Mouse (Mus musculus) heart, embryonic 15.5 days (tissue): Measurements from ENCODE around the gene Zfyve28. TPM values are rescaled to one million over a fixed set of nuclear protein-coding genes. Genes with fewer than 3 reads are reported as not detected.

ENCODE experiments used
- ATAC-seq: fragments of 200-750 bp; cut with Nextera tagmentation; replicated peaks from 2 replicates; pipeline ENCODE4 v1.8.0; 2017; ENCODE audit warnings: low read depth, moderate TSS enrichment; ENCODE audit not compliant: insufficient number of reproducible peaks, insufficient read depth, low FRiP score
- H3K27ac ChIP-seq: fragments of 300-500 bp; sonication (generic); 2 replicates; pipeline ENCODE4 v1.5.1; 2015; ENCODE audit warnings: mild to moderate bottlenecking, inconsistent platforms
- H3K27me3 ChIP-seq: fragments of 300-500 bp; sonication (generic); 2 replicates; pipeline ENCODE4 v1.6.1; 2015; ENCODE audit warnings: inconsistent platforms
- H3K36me3 ChIP-seq: fragments of 300-500 bp; sonication (generic); 2 replicates; pipeline ENCODE4 v1.6.1; 2015; ENCODE audit warnings: mild to moderate bottlenecking, inconsistent platforms
- H3K4me1 ChIP-seq: fragments of 300-500 bp; sonication (generic); replicated peaks from 2 replicates; pipeline ENCODE4 v1.6.1; 2015; ENCODE audit warnings: inconsistent platforms
- H3K4me2 ChIP-seq: fragments of 300-500 bp; sonication (generic); 2 replicates; pipeline ENCODE4 v1.6.1; 2015; ENCODE audit warnings: inconsistent platforms, mild to moderate bottlenecking, moderate library complexity
- H3K4me3 ChIP-seq: fragments of 300-500 bp; sonication (generic); 2 replicates; pipeline ENCODE4 v1.5.1; 2015; ENCODE audit warnings: mild to moderate bottlenecking, inconsistent platforms
- H3K9ac ChIP-seq: fragments of 300-500 bp; sonication (generic); 2 replicates; pipeline ENCODE4 v1.6.1; 2015; ENCODE audit warnings: mild to moderate bottlenecking, inconsistent platforms
- H3K9me3 ChIP-seq: fragments of 300-500 bp; sonication (generic); replicated peaks from 2 replicates; pipeline ENCODE4 v1.6.1; 2016; ENCODE audit warnings: inconsistent platforms
- WGBS: fragments of 180-500 bp; shearing (Covaris S2); methylation state at CpG from one replicate; pipeline ENCODE4 v1.1.7; 2015; ENCODE audit warnings: mixed read lengths; 5-methylcytosine and 5-hydroxymethylcytosine counted together
- polyA plus RNA-seq: library from polyadenylated mRNA; unstranded; fragments of >200 nt; fragmentation: Nextera tagmentation; extraction: Ambion mirVana; gene quantifications from 2 replicates; pipeline ENCODE4 v1.2.1, GENCODE M21; 2015

Zfyve28 gene
- polyA plus RNA-seq, 1 experiment from 2014 or later: 0.23 TPM

DNA sequence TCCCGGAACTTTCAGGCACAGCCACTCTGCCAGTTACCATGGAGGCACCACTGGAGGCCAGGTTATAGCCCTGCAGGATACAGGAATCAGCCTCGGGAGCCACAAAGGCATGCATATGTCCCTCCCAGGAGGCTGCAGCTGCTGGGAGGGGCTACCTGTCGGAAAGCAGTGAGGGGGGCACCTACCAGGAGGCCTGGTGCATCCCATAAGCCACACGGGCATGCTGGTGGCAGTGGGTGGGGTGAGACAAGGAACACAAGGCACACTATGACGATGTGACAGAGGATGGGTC lies 112.9 kb downstream of the Zfyve28 start:
- H3K9me3 ChIP-seq: no peaks in the 10 kb centered on the region
- 36% methylated on average over 5 of the region's 5 CpGs for WGBS
- no peak overlapping the region for H3K4me2 ChIP-seq
- ATAC-seq: no peak
- H3K27ac ChIP-seq: no peak overlapping the region
- H3K27me3 ChIP-seq: no peaks in the 10 kb centered on the region
- H3K9ac ChIP-seq: no peak overlapping the region
- no peak overlapping the region for H3K4me3 ChIP-seq
- H3K4me1 ChIP-seq: no peaks in the 10 kb centered on the region
- peaks cover 57% of the 10 kb centered on the region for H3K36me3 ChIP-seq

DNA sequence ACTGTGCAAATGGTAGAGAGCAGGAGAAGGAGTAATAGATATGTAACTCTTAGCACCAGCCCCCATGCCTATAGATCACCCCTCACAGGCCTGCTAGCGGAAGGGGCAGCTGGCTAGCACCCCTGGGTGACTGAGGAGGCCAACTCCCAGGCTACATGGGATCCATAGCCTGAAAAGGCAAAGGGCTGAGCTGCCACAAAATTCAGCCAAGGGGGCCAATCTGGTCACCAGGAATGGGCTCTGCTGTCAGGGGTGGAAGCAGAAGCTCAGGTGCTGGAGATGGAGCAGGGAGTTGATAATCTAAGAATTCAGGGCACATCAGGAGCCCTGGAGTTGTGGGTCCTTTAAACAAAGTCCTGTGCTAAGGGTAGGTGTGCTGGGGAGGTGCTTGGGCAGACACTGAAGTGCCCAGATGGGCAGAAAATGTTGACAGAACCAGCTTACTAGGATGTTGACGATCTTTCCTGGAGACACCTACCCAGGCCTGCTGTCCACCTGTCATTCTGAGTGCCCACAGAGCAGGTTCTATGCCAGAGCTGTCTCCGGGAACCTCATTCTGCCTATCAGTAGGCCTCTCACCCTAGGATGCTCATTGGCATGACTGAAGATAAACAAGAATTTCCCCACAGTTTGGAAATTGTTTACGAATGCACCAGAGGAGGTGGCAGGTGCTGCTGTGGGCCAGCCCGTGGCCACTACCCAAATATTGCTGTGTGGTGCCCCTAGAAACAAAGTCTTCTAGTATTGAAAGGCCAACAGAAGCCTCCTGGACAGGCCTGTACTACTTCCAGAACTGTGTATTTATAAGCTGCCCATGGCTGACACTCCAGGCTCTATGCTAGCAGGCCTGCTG lies 113.5 kb downstream of the Zfyve28 start:
- Histone ChIP-seq H3K27me3 (no peaks in the 10 kb centered on the region), H3K36me3 (peaks cover 52% of the 10 kb centered on the region), H3K4me2 (no peak overlapping the region), H3K4me3 (no peak overlapping the region), H3K9ac (no peak overlapping the region), H3K9me3 (no peaks in the 10 kb centered on the region), H3K27ac (no peak overlapping the region), H3K4me1 (peaks cover 3% of the 10 kb centered on the region; the same call in 1 of the 2 replicates)
- WGBS: 69% methylated on average over 5 of the region's 5 CpGs
- no peak for ATAC-seq

DNA sequence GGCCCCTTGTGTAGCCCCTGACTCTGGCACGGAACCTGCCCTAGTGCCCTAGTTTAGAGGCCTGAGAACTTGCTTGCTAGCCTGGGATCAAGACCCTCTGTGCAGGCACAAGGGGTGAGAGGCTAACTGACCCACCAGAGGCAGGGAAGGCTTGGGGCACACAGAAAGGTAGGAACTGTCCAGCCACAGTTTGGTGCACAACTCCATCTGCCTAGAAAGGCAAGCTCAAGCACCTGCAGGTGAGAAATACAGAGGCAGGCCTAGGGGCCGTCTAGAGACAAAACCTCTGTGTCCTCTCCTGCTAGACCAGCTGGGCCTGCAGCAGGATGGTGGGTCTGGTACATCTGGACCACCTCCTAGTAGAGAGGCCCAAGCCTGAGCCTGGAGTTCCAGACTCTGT lies 114.2 kb downstream of the Zfyve28 start:
- Histone ChIP-seq H3K4me3 (no peak overlapping the region), H3K27me3 (no peaks in the 10 kb centered on the region), H3K9me3 (no peaks in the 10 kb centered on the region), H3K4me2 (no peak overlapping the region), H3K4me1 (peaks cover 4% of the 10 kb centered on the region; the same call in 1 of the 2 replicates), H3K36me3 (peaks cover 52% of the 10 kb centered on the region), H3K27ac (no peak overlapping the region), H3K9ac (no peak overlapping the region)
- ATAC-seq: no peak
- 75% methylated on average over 2 of the region's 2 CpGs for WGBS

DNA sequence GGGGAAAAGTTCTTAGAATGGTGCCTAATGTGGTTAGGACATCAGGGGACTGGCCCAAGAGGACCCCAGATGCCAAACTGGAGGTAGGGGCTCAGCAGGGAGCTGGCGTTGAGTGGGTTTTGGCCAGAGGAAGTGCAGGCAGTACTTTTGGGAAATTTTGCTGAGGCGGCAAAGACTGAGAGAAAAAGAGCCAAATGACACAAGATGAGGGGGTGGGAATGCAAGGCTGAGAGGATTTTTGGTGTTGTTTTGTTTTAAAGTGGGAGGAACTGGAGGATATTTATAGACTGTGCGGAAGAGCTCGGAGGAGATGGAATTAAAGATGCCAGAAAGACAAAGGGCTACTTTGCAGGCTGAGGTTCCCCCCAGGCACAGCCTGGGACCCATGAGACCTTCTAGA lies 117.5 kb downstream of the Zfyve28 start:
- peaks cover 22% of the 10 kb centered on the region for H3K36me3 ChIP-seq
- H3K4me2 ChIP-seq: no peak overlapping the region
- no peak for ATAC-seq
- H3K27ac ChIP-seq: peak overlapping the region; percentile 88
- WGBS: 61% methylated on average over 4 of the region's 4 CpGs
- H3K9ac ChIP-seq: no peak overlapping the region
- no peaks in the 10 kb centered on the region for H3K27me3 ChIP-seq
- H3K4me3 ChIP-seq: no peak overlapping the region
- peaks cover 17% of the 10 kb centered on the region for H3K4me1 ChIP-seq
- no peaks in the 10 kb centered on the region for H3K9me3 ChIP-seq

DNA sequence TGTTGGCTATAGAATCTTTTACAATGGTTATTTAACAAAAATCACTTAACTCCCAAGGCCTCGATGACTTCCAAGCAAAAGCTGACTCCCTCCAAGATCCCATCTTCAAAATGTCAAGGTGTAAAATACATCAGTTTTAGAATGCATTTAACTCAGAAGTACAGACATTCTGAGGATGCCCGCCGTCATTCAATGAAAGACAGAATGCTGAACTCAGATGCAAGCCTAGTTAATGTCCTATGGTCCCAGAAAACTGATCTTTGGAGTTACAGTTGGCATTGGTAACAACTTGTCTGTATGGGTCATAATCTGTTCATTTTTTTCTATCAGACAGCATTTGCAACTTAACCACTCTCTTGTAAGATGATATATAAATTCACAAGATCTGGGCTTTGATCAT lies 118.3 kb downstream of the Zfyve28 start:
- Histone ChIP-seq H3K27me3 (no peaks in the 10 kb centered on the region), H3K36me3 (peaks cover 15% of the 10 kb centered on the region), H3K4me3 (peak overlapping the region; percentile 74), H3K4me2 (peak overlapping the region; percentile 72), H3K27ac (peak overlapping the region; percentile 88), H3K4me1 (peaks cover 17% of the 10 kb centered on the region), H3K9ac (peak overlapping the region; percentile 57), H3K9me3 (no peaks in the 10 kb centered on the region)
- 82% methylated on average over 3 of the region's 3 CpGs for WGBS
- ATAC-seq: no peak

DNA sequence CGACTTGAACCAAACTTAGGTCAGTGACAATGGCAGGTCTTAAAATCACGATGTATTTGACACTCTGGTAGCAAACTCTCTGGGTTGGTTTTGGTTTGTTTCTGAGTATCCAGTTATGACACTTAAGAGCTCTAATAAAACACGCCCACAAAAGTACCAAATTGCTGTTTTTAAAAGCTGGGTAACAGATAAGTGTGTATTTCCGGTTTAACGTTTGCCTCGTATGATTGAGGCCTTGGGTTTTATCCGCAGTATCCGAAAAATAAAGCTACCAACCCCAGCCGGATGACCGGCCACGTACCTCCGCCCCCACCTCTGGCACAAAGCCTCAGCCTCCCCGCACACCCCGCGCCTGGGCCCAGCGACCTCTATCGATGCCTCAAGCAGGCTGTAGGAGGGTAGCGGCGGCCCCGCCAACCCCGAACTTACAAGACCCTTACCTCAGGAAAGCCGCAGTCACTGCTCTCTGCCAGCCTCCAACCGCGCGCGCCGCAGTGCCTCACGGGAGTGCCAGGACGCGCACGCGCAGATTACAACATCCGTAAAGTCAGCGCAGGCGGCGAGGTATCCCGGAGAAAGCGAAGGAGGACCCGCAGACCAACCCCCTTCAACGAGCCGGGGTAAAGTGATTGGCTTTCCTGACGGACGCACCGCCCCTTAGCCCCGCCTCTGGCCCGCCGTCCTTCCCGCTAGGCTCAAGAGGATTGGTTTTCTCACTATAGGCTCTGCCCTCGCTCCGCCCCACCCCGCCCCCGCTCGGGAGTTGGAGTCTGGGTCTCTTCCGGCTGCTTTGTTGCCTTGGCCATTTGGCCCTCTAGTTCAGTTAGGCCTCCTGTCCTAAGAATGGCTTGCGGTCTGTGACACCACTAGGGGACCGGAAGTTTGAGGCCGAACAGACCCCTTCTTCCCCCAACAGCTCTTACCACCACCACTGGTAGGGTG lies 119.0 kb downstream of the Zfyve28 start, which contains the start of the genes Poln and Haus3:
Gene Poln (minus strand): TSS at position 499 of the 942 bp plus-strand sequence.
Gene Haus3 (minus strand): TSS at position 578 of the 942 bp plus-strand sequence.
- WGBS: under 1% methylated on average over 57 of the region's 57 CpGs
- ATAC-seq: peak; percentile 100
- peak within 1 kb of the TSS; percentile 72 for H3K4me2 ChIP-seq
- peaks cover 9% of the 10 kb centered on the region for H3K36me3 ChIP-seq
- peak within 1 kb of the TSS; percentile 74 for H3K4me3 ChIP-seq
- H3K9ac ChIP-seq: peak within 1 kb of the TSS; percentile 85
- no peaks in the 10 kb centered on the region for H3K9me3 ChIP-seq
- H3K27me3 ChIP-seq: no peaks in the 10 kb centered on the region
- peak within 1 kb of the TSS; percentile 88 for H3K27ac ChIP-seq
- H3K4me1 ChIP-seq: peaks cover 17% of the 10 kb centered on the region

DNA sequence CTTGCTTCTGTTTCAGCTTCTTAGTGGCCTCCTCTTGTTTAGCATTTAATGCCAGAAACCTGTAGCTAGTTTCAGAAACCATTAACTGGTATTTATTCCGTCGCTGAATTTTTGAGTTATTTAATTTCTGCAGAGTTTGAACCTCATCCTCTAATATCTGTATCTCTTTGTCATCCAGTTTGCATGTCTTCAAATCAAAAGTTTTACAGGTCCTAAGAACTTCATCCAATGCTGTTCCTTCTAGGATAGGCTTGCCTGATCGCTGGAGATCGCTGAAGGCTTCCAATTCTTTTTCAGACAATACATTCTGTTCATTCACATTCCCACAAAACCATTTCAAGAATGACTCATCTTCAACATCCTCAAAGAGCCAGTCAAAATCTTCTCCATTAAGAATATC lies 120.4 kb downstream of the Zfyve28 start:
- H3K36me3 ChIP-seq: peaks cover 4% of the 10 kb centered on the region
- no peak overlapping the region for H3K4me3 ChIP-seq
- H3K27ac ChIP-seq: no peak overlapping the region
- no peaks in the 10 kb centered on the region for H3K9me3 ChIP-seq
- H3K4me2 ChIP-seq: peak overlapping the region; percentile 18; the same call in 1 of the 2 replicates
- no peak overlapping the region for H3K9ac ChIP-seq
- ATAC-seq: no peak
- H3K27me3 ChIP-seq: no peaks in the 10 kb centered on the region
- 83% methylated on average over 4 of the region's 4 CpGs for WGBS
- H3K4me1 ChIP-seq: peaks cover 17% of the 10 kb centered on the region

DNA sequence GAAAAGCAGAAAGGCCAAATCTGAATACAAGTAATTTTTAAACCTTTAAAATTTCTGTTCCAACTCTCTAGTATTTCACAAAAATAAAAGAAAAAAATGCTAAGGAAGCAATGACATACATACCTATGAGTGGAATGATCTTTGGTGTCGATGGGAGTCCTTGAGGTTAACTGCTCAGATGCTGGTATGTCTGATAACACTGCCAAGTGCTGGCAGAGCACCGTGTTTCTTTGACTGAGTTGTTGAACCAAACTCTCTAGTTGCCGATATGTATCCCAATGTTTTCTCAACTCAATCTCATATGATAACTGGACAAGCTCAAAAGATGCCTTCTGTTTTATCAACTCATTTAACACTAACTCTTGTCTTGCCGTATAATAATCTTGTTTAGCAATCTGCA lies 122.5 kb downstream of the Zfyve28 start:
- ATAC-seq: no peak
- Histone ChIP-seq H3K36me3 (peaks cover 4% of the 10 kb centered on the region), H3K27ac (no peak overlapping the region), H3K27me3 (no peaks in the 10 kb centered on the region), H3K9me3 (no peaks in the 10 kb centered on the region), H3K9ac (no peak overlapping the region), H3K4me3 (no peak overlapping the region), H3K4me1 (peaks cover 17% of the 10 kb centered on the region), H3K4me2 (no peak overlapping the region)
- 29% methylated on average over 4 of the region's 4 CpGs for WGBS

DNA sequence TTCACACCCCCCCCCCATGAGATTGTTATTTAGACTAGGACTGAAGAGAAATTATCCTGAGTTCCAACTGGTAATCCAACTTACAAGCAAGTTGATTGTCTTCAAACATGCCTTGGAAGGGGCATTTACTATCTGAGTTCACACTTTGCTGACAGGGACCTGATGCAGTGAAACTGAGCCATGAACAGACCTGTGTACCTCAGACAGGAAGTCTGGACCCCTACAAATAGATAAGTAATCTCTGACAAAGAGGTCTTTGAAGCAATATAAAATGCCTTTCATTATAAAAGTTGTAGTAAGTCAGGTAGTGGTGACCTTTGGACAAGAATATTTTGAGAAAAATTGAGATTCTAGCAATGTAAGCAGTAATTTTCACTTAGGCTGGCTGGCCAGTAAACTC lies 139.8 kb downstream of the Zfyve28 start:
- H3K4me2 ChIP-seq: no peak overlapping the region
- no peak for ATAC-seq
- H3K4me1 ChIP-seq: no peaks in the 10 kb centered on the region
- no peaks in the 10 kb centered on the region for H3K9me3 ChIP-seq
- H3K4me3 ChIP-seq: no peak overlapping the region
- no peaks in the 10 kb centered on the region for H3K36me3 ChIP-seq
- H3K27ac ChIP-seq: no peak overlapping the region
- H3K27me3 ChIP-seq: no peaks in the 10 kb centered on the region
- no peak overlapping the region for H3K9ac ChIP-seq

DNA sequence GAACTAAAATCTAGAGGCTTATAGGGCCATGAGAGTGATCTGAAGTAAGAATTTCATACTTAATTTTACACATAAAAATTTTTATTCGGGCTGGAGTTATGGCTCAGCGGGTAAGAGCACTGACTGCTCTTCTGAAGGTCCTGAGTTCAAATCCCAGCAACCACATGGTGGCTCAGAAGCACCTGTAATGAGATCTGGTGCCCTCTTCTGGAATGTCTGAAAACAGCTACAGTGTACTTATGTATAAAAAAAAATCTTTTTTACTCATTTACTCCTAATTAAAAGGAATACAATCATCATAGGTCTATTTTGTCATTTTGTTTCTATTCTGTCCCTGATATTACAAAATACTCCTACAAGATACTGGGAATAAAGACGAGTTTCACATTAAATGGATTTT lies 140.7 kb downstream of the Zfyve28 start:
- 87% methylated on average over 3 of the region's 3 CpGs for WGBS
- H3K4me2 ChIP-seq: no peak overlapping the region
- ATAC-seq: no peak

More for the DNA sequence above, 140.7 kb downstream of the Zfyve28 start:
- no peaks in the 10 kb centered on the region for H3K36me3 ChIP-seq
- H3K27ac ChIP-seq: no peak overlapping the region
- no peaks in the 10 kb centered on the region for H3K4me1 ChIP-seq
- H3K9ac ChIP-seq: no peak overlapping the region
- H3K27me3 ChIP-seq: no peaks in the 10 kb centered on the region
- no peak overlapping the region for H3K4me3 ChIP-seq
- no peaks in the 10 kb centered on the region for H3K9me3 ChIP-seq
